Mouse (Mus musculus) hindbrain, embryonic 14.5 days (tissue): ENCODE results near the gene Kcnd3. TPM values are rescaled to one million over a fixed set of nuclear protein-coding genes. Genes with fewer than 3 reads are reported as not detected.

Experiments
- ATAC-seq: fragments of 200-750 bp; cut with Nextera tagmentation; 2 replicates; pipeline ENCODE4 v1.8.0; 2017; ENCODE audit warnings: moderate number of reproducible peaks, mild to moderate bottlenecking, moderate TSS enrichment, moderate library complexity; ENCODE audit not compliant: low FRiP score
- DNase-seq: peaks from one replicate; pipeline ENCODE4 v3.0.0-alpha.2; 2015; ENCODE audit warnings: low spot score
- H3K27ac ChIP-seq: fragments of 300-500 bp; sonication (generic); 2 replicates; pipeline ENCODE4 v1.5.1; 2014; ENCODE audit warnings: mild to moderate bottlenecking, moderate library complexity
- H3K27me3 ChIP-seq: fragments of 300-500 bp; sonication (generic); 2 replicates; pipeline ENCODE4 v1.6.1; 2014; ENCODE audit warnings: mild to moderate bottlenecking, low read length, mixed read lengths; ENCODE audit not compliant: control insufficient read depth, insufficient read depth
- H3K36me3 ChIP-seq: fragments of 300-500 bp; sonication (generic); replicated peaks from 2 replicates; pipeline ENCODE4 v1.6.1; 2014; ENCODE audit not compliant: control insufficient read depth, insufficient read depth
- H3K4me1 ChIP-seq: fragments of 300-500 bp; sonication (generic); replicated peaks from 2 replicates; pipeline ENCODE4 v1.6.1; 2014; ENCODE audit warnings: antibody characterized with exemption, low read length, mixed read lengths; ENCODE audit not compliant: control insufficient read depth, insufficient read depth
- H3K4me2 ChIP-seq: fragments of 300-500 bp; sonication (generic); replicated peaks from 2 replicates; pipeline ENCODE4 v1.6.1; 2014; ENCODE audit warnings: mild to moderate bottlenecking, moderate library complexity
- H3K4me3 ChIP-seq: fragments of 300-500 bp; sonication (generic); replicated peaks from 2 replicates; pipeline ENCODE4 v1.5.1; 2014; ENCODE audit warnings: mild to moderate bottlenecking, low read length
- H3K9ac ChIP-seq: fragments of 300-500 bp; sonication (generic); 2 replicates; pipeline ENCODE4 v1.6.1; 2014
- H3K9me3 ChIP-seq: fragments of 300-500 bp; sonication (generic); 2 replicates; pipeline ENCODE4 v1.6.1; 2016; ENCODE audit warnings: low read length; ENCODE audit not compliant: control insufficient read depth
- WGBS: fragments of 180-500 bp; shearing (Covaris S2); extraction: QIAGEN DNeasy Blood & Tissue Kit; methylation state at CpG from one replicate; pipeline ENCODE4 v1.1.7; 2014; 5-methylcytosine and 5-hydroxymethylcytosine counted together
- polyA plus RNA-seq: library from polyadenylated mRNA; unstranded; fragments of >200 nt; fragmentation: Nextera tagmentation; extraction: Ambion mirVana; gene quantifications from 2 replicates; pipeline ENCODE4 v1.2.1, GENCODE M21; 2014

Kcnd3 gene
- polyA plus RNA-seq, 1 experiment from 2014 or later, result 11.7 TPM

DNA sequence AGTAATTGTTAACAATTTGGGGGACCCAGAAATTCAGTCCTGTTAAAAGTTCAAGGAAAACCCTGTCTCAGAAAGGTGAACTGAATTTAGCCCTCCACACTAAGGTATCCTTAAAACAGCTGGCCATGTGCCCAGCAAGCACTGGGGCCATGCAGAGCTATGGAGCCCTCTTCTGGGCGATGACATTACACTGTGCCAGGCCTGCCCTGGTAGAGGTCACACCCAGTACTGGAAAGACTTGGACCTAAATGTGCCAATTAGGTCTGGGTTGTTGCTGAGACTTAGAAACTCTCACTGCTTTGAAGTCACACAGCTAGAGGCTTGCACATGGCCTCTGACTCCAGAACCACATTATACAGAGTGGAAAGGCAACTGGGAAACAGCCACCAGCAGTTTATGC is 190.1 kb downstream of the Kcnd3 start:
- Histone ChIP-seq H3K9me3 (no peaks in the 10 kb centered on the region), H3K27ac (no peak overlapping the region), H3K4me1 (no peaks in the 10 kb centered on the region), H3K36me3 (no peaks in the 10 kb centered on the region), H3K27me3 (no peaks in the 10 kb centered on the region), H3K4me3 (no peak overlapping the region), H3K9ac (no peak overlapping the region), H3K4me2 (no peak overlapping the region)
- ATAC-seq (peak; percentile 59; the same call in 1 of the 2 replicates), DNase-seq (no peak)
- WGBS, result 47% methylated on average over 1 of the region's 1 CpGs

DNA sequence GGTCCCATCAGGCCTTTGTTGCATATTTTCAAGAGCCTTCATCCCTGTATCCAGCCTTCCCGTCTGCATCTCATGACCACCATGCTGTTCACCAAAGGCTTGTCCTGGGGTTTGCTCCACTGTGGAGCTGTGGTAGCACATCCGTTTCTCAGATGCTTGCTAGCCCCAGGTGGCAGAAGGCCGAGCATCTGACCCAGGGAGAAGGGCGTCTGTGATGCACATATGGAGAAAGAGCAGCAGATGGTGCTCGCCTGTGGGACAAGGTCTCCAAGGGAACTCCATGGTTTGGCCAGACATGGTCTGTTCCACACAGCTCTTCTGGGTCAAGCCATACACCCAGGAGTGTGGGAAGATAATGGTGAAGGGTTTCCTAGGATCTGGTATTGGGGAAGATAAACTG is 191.4 kb downstream of the Kcnd3 start:
- 73% methylated on average over 5 of the region's 5 CpGs for WGBS
- Histone ChIP-seq H3K27ac (no peak overlapping the region), H3K9ac (no peak overlapping the region), H3K4me3 (no peak overlapping the region), H3K9me3 (no peaks in the 10 kb centered on the region), H3K4me1 (no peaks in the 10 kb centered on the region), H3K27me3 (no peaks in the 10 kb centered on the region), H3K36me3 (no peaks in the 10 kb centered on the region), H3K4me2 (no peak overlapping the region)
- DNase-seq, result no peak
- ATAC-seq, result no peak

DNA sequence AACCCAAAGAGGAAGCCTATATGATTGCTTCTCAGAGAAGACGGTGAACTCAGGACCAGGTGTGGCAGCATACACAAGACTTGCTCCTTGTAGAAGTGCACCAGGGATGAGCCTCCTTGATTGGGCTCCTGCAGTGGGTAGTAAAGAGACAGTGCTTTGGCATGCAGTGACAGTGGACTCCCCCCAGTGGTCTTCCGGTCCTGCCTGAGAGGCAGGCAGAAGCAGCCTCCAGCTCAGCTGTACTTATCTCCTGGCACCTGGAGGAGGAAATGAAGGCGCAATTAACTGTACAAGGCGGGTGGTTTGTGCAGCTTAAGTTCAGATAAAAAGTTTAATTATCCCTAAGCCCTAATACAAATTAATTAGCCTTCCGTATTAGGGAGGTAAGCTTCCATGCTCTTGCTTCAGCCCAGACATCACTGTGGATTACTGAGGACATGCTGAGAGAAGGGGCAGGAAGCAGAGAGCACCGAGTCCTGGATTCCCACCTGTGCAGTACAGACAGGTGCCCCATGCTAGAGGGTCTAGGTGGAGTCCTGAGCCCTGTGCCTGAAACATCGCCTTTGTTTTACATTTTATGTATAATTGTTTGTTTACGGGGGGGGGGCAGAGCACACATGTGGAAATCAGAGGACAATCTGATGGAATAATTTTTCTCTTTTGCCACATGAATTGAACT is 196.9 kb downstream of the Kcnd3 start:
- DNase-seq (no peak), ATAC-seq (no peak)
- WGBS, result 76% methylated on average over 8 of the region's 8 CpGs

DNA sequence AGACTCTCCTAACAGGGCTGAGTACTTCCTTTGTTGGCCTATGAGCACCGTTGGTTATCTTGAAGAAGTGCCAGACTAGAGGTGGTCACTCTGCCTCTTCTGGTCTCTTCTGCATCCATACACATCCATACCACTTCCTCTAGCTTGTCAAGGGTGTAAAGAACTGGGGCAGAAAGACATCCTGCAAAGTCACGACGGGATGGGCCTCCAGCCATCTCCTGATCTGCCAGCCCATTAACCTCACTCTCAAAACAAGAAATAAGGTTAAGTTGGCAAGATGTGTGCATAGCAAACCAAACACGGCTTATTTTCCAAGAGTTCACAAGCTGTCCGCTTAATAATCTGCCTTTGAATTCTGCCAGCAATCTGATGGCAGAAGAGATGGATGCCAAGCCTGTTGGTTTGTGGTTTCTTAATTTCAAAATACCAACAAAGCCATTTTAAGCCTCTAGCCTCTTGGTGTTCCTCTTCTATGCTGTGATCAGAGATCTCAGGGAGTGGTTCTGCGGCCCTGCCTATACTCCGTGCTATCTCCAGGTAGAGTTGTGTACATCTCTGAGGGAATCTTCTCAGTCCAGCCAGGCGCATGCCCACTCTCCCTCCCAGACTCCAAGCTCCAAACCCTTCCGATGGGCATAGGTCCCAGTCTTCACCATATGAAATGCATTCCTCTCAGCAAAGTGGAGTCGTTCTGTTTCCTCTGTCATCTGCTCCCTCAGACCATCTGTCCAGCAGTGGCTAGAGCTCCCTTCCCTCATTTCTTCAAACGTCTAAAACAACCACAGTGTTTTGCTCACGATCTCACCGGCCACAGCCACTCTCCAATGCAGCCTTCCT is 201.6 kb downstream of the Kcnd3 start:
- Histone ChIP-seq H3K27ac (no peak overlapping the region), H3K4me1 (no peaks in the 10 kb centered on the region), H3K36me3 (no peaks in the 10 kb centered on the region), H3K9me3 (no peaks in the 10 kb centered on the region), H3K4me3 (no peak overlapping the region), H3K4me2 (no peak overlapping the region), H3K9ac (no peak overlapping the region), H3K27me3 (no peaks in the 10 kb centered on the region)
- DNase-seq, result no peak
- no peak for ATAC-seq
- WGBS, result 92% methylated on average over 13 of the region's 13 CpGs

More for the DNA sequence above, 196.9 kb downstream of the Kcnd3 start:
- no peak overlapping the region for H3K4me2 ChIP-seq
- no peaks in the 10 kb centered on the region for H3K36me3 ChIP-seq
- H3K27ac ChIP-seq, result no peak overlapping the region
- no peak overlapping the region for H3K9ac ChIP-seq
- no peaks in the 10 kb centered on the region for H3K4me1 ChIP-seq
- H3K27me3 ChIP-seq, result no peaks in the 10 kb centered on the region
- no peaks in the 10 kb centered on the region for H3K9me3 ChIP-seq
- H3K4me3 ChIP-seq, result no peak overlapping the region

DNA sequence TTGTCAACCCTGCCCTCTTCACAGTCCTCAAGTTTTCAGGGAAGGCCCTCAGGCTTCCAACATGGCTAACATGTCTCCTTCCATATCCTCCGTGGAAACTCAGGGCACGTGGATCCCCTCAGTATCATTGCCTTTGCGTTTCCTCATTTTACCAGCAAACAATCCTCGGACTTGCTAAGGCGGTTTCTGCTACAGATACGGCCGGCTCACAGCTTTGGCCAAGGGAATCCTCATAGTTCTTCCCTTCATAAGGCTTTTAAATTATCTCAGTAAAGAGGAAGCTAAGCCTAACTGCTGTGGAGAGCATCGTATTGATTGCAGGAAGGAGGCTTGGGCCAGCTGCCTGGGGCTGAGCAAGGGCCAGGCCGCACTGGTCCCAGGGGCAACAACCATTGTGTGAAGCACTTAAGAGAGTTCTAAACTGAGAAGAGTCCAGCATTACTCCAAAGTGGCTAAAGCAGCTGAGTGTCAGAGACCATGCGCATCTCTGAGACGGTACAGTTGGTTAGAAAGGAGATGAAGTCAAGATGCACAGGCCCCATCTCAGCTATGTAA is 203.0 kb downstream of the Kcnd3 start:
- Histone ChIP-seq H3K27me3 (no peaks in the 10 kb centered on the region), H3K9ac (no peak overlapping the region), H3K4me3 (no peak overlapping the region), H3K4me2 (no peak overlapping the region), H3K27ac (no peak overlapping the region), H3K36me3 (no peaks in the 10 kb centered on the region), H3K4me1 (no peaks in the 10 kb centered on the region), H3K9me3 (no peaks in the 10 kb centered on the region)
- no peak for ATAC-seq
- 94% methylated on average over 11 of the region's 11 CpGs for WGBS
- DNase-seq, result no peak

DNA sequence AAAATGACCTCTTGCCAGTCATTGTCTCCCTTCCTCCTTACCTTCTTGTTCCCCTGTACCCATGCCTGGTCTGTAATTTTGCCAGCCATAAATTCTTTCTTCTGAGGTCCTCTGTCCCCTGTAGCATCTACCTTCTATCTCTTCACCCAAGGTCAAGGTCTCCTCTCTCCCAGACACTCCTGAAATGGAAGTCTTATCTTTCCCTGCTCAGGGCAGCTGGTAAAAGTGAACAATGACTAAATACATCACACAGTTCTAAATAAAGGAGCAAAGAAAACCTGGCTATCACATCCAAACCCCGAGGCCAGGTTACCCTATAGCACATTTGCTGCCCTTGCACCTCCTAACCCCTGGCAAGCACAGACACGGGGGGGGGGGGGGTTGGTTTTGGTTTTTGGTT is 208.4 kb downstream of the Kcnd3 start:
- H3K9me3 ChIP-seq, result no peaks in the 10 kb centered on the region
- H3K27ac ChIP-seq, result no peak overlapping the region
- 79% methylated on average over 2 of the region's 2 CpGs for WGBS
- H3K4me2 ChIP-seq, result no peak overlapping the region
- no peak overlapping the region for H3K4me3 ChIP-seq
- H3K4me1 ChIP-seq, result no peaks in the 10 kb centered on the region
- ATAC-seq (no peak), DNase-seq (no peak)
- H3K9ac ChIP-seq, result no peak overlapping the region
- H3K27me3 ChIP-seq, result no peaks in the 10 kb centered on the region
- no peaks in the 10 kb centered on the region for H3K36me3 ChIP-seq

DNA sequence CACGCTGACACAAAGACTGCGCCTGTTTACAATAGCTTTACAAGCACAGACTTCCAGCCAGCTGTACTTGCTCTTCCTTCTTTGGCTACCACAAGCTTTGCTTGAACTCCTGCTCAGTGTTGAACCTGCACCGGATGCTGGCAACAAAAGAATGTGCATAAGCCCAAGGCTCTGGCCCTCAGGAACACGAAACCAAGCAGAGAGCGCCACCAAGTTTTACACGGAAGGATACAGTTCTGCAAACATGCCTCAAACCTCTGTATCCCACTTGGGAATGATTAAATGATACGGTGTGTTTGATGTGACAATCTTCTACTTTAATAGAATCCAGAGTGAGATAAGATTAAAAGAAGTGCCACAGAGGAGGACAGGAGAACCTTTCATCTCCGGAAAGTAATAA is 210.9 kb downstream of the Kcnd3 start:
- DNase-seq (no peak), ATAC-seq (no peak)
- Histone ChIP-seq H3K4me3 (no peak overlapping the region), H3K36me3 (no peaks in the 10 kb centered on the region), H3K9me3 (no peaks in the 10 kb centered on the region), H3K4me1 (no peaks in the 10 kb centered on the region), H3K4me2 (no peak overlapping the region), H3K27me3 (no peaks in the 10 kb centered on the region), H3K9ac (no peak overlapping the region), H3K27ac (no peak overlapping the region)
- 80% methylated on average over 8 of the region's 8 CpGs for WGBS

DNA sequence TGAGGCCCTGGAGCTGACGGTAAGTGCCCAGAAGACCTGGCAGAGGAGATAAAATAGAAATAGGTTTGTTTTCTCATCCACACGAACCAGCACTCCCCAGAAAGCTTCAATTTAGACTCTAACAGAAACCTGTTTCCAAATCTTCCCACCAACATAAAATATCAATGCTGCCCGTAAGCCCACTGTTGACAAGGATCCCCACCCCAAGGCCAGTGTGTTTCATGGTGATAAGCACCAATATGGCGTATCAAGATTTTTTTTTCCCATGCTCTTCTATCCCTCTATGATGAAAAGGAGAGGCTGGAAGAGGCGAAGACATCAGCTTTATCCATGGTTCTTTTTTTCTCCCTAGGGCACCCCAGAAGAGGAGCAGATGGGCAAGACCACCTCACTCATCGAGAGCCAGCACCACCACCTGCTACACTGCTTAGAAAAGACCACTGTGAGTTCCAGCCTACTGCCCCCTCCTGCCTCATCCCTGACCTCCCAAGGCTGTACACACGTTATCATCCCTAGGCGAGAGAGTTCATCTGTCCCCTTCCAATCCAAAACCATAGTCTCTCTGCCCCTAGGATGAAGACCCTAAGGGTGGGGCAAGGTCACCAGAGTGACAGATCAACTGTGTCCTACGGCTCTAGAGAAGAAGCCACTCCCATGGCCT is 213.1 kb downstream of the Kcnd3 start:
- Histone ChIP-seq H3K4me3 (no peak overlapping the region), H3K27me3 (no peaks in the 10 kb centered on the region), H3K27ac (no peak overlapping the region), H3K9me3 (no peaks in the 10 kb centered on the region), H3K4me2 (no peak overlapping the region), H3K4me1 (no peaks in the 10 kb centered on the region), H3K36me3 (peaks cover 2% of the 10 kb centered on the region; the same call in 1 of the 2 replicates), H3K9ac (no peak overlapping the region)
- DNase-seq (no peak), ATAC-seq (no peak)
- WGBS, result 88% methylated on average over 9 of the region's 9 CpGs

DNA sequence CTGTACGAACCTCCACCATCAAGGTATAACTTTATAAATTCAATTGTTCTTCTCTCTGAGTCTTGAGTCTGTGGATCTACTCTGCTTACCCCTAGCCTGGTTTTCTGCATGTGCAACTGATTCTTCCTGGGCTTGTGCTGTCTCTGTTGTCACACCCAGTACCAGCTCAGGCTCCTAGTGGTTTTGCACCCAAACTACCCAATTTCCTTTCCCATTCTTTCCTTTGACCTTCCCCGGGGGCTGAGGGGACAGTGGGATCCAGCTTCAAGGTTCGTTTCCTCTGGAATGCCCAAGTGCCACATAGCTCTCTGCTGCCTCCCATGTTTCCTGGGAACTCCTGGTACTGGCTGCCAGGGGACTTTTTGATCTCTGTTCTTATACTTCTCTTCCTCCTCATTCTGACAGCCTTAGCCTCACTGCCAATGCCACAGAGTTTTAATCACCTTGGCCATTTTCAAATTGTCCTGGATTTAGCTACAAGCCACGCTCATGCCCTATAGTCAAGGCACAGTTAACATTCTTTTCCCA is 214.9 kb downstream of the Kcnd3 start:
- H3K27me3 ChIP-seq, result no peaks in the 10 kb centered on the region
- H3K9ac ChIP-seq, result no peak overlapping the region
- no peak overlapping the region for H3K27ac ChIP-seq
- H3K4me1 ChIP-seq, result no peaks in the 10 kb centered on the region
- H3K9me3 ChIP-seq, result no peaks in the 10 kb centered on the region
- H3K36me3 ChIP-seq, result peaks cover 7% of the 10 kb centered on the region; the same call in 1 of the 2 replicates
- WGBS, result 71% methylated on average over 4 of the region's 4 CpGs
- ATAC-seq (no peak), DNase-seq (no peak)
- no peak overlapping the region for H3K4me2 ChIP-seq
- no peak overlapping the region for H3K4me3 ChIP-seq
